Mouse (Mus musculus) left cerebral cortex, adult 9 months (tissue): Measurements from ENCODE around the gene Neurog2.

Source experiments
- DNase-seq, 2 experiments: peaks; one replicate each; pipeline ENCODE4 v3.0.0; 2022; ENCODE audit warnings: low spot score in 2 of 2

Neurog2 gene

GRCm38 (mm10) chr3:127633080-127634032, at the start of gene Neurog2:
TSS of gene Neurog2 (plus strand) at chr3:127633135.
- no peak for DNase-seq

- DNase-seq = no peak
These were observed 35.8 kb upstream of the Neurog2 start for GRCm38 (mm10) chr3:127597136-127597535.

- no peak for DNase-seq
These were observed 24.8 kb upstream of the Neurog2 start for GRCm38 (mm10) chr3:127608109-127608508.

DNA sequence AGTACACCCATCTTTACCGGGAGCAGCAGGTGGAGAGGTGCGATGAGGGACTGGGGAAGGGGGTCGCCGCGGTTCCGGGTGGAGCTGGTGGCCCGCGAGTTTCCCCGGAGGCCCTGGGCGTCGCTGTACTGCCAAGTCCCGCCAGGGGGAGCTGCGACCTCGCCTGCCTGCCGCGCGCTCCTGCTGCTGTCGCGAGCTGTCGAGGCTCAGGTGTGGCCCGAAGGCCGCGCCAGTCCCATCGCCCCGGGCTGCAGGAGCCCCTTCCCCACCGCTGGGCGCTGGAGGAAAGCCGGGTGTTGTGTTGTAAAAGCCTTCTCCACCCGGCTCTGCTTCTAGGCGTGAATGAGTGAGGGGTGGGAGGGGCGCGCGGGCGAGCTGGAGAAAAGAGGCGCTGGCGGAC, 7.6 kb upstream of the Neurog2 start:
- DNase-seq = peak in 1 of 2 experiments; percentile 31

DNA sequence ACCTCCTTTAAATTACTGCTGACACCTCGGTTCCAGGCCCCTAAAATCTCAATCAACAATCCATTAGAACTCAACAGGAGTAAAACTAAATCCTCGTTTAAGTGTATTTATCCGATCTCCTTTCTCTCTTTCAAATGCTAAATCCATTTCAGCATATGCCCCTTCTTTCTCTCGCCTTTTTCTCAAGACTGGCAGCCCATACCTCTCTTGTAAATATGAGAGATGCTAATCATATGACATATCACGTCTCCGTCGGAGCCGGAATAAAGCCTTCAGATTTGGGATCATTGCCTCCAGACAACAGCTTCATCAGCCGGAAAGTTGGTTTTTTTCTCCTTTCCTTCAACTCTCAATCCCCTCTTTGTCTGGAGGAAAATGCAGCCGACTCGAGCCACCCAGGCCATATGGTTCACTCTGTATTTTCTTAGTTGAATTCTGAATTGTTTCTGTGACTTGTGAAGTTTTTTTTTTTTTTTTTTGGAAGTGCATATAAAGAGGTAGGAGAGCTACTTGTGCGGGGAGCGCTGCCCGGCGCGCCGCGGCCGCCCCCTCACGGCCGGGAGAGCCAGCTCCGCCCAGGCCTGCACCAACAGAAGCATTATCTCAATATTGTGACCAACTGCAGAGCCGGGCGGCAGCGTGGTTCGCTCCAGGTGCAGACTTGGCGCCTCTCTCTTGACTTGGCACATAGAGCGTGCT, 7.1 kb upstream of the Neurog2 start:
- no peak for DNase-seq

- DNase-seq = no peak
These were observed 6.4 kb upstream of the Neurog2 start for GRCm38 (mm10) chr3:127626524-127626923.

DNA sequence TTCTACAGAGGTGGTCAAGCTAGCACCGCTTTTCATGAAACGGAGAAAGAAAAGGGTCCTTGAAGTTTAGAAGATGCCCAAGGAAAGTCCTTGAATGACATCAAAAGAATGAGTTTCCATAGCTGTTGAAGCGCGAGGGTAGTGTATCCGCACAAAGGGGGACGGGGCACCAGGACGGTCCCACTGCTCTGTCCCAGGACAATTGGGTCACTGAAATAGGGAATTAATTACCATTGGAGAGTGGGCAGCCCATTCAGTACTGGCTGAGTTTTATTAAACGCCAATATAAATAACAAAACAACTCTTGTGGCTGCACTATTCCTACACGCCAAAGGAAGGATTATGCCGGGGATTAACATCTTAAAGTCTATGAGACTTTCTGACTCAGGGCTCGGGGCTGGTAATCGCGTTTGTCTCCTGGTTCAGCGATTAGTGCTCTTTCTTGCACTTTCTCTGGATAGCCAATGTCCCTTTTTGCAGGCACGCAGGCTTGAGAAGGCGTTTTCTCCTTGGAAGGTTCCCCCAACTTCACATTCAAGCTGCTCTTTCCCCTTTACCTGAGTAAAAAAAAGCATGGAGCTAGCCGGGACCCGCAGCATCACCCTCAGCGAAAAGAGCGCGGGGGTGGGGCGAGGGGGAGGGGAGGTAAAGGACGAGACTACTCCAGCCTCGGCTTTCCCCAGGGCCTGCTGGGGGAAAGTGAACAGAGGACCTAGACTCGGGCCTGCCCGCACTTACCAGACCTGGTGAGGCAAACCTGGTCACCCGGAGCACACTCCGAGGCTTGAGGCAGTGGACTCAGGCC, 5.6 kb upstream of the Neurog2 start:
- no peak for DNase-seq

GRCm38 (mm10) chr3:127627956-127628310, 5.0 kb upstream of the Neurog2 start:
- no peak for DNase-seq

GRCm38 (mm10) chr3:127628311-127629184, 4.4 kb upstream of the Neurog2 start:
- DNase-seq = no peak

DNA sequence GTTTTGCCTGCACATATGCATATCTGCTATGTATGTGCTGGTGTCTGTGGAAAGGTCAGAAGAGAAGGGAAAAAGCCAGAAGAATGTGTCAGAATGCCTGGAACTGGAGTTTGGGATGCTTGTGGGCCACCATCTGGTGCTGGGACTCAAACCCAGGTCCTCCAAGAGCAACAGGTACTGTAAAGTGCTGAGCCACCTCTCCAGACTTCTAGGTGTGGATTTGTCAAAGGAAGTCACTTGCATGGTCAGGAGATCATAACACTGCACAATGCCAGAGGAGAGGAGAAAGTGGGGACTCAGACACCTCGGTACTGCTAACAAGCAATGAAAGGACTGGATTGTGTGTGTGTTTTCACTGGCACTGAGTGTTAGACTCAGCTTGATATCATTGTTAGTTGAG, 2.7 kb upstream of the Neurog2 start:
- no peak for DNase-seq

- no peak for DNase-seq
These were observed 2.1 kb upstream of the Neurog2 start for GRCm38 (mm10) chr3:127630735-127631372.

GRCm38 (mm10) chr3:127631582-127631981, 1.4 kb upstream of the Neurog2 start:
- no peak for DNase-seq

DNA sequence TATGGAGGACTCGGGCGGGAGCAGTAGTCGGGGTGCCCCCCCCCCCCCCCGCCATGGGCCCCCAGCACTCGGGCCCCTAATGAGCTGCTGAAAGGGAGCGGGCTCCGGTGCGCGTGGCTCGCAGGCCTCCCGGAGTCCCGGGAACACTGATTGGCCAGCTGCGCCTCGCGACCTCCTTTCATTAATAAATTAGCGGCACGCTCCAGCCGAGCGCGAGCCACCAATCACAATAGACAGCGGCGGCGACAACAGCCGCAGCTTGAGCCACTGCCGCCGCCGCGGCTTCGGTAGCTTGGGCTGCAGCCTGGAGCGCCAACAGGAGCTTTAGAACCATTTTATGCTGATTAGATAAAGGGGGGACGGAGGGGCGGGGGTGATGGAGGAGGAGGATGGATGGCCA, 404 bp upstream of the Neurog2 start:
- no peak for DNase-seq

DNA sequence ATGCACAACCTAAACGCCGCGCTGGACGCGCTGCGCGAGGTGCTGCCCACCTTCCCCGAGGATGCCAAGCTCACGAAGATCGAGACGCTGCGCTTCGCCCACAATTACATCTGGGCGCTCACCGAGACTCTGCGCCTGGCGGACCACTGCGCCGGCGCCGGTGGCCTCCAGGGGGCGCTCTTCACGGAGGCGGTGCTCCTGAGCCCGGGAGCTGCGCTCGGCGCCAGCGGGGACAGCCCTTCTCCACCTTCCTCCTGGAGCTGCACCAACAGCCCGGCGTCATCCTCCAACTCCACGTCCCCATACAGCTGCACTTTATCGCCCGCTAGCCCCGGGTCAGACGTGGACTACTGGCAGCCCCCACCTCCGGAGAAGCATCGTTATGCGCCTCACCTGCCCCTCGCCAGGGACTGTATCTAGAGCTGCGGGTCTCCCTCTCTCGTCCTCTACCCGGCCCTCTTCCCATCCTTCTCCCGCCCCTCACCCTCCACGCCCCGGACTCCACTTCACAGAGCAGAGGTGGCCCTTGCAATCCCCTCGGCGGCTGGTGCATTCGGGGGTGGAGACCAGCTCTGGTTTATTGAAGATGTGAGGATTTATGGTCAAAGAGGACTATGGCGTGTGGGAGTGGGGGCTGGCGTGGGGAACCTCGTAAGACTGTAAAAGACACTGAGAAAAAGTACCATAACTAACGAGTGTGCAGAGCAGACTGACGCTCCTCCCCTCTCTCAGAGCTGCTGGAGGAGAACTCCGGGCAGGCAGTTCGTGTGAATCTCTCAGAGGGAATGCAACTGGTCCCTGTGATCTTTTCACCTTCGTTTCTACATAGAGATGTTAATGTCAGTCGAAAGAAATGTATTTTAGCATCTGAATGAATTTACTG, 1.4 kb downstream of the Neurog2 start:
- peak in 1 of 2 experiments; percentile 59 for DNase-seq

DNA sequence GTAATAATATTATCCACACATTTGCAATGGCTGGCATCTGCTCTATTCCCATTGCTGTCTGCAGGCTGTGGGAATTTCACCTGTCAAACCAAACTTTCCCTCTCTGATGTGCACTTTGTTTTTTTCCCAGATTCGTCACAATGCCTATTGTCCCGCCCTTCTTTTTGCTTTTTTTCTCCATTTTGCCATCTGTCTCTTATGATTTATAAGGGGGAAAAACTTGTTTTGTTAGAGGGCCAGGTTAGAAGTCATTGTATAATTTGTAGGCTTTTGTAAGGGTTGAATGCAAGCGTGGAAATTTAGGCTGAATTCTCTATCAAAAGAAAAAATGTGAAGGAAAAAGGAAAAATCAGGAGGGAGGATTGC, 2.0 kb downstream of the Neurog2 start:
- no peak for DNase-seq

GRCm38 (mm10) chr3:127639875-127640761, 7.2 kb downstream of the Neurog2 start:
- no peak for DNase-seq

- DNase-seq = no peak
These were observed 8.1 kb downstream of the Neurog2 start for GRCm38 (mm10) chr3:127640762-127641700.

DNA sequence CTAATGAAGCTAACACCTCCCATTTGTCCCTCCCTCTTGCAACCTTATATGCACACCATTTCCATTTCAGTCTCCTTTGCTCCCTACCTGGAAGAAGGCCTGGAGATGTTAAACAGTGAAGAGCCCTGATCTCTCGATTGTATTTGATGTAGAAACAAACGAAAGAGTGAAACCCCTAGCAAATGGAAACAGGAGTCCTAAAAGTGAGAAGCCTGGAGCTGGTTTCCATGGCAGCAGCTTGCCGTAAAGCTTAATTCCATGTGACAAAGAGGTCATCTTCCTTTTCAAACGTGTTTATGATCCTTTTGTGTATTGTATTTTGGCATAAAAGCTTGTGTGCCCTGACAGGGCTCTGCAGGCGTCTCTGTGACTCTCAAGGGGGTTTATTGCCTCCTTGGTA, 9.3 kb downstream of the Neurog2 start:
- DNase-seq = no peak
